Mouse (Mus musculus) spleen, adult 2 months (tissue): ENCODE measurements at regions not wholly inside any gene's neighbourhood (a gene's known extent, or its start where the extent isn't known, plus 50 kb on each side); places are given as distances from the start of the nearest gene placed in this dataset.

Source experiments
- DNase-seq, 2 experiments: peaks; one replicate each; pipeline versions ENCODE4 v3.0.0 to v3.0.0-alpha.2; 2012 to 2021; ENCODE audit warnings: low spot score in 2 of 2, low read depth in 1 of 2
- H3K27ac ChIP-seq: fragments of 200-500 bp; 2 replicates; pipeline ENCODE4 v1.5.1; 2012; ENCODE audit warnings: low read length, inconsistent platforms; ENCODE audit not compliant: insufficient read depth
- H3K27me3 ChIP-seq: fragments of 200-500 bp; 2 replicates; pipeline ENCODE4 v1.6.1; 2012; ENCODE audit warnings: mild to moderate bottlenecking, moderate library complexity, low read length, inconsistent platforms; ENCODE audit not compliant: control insufficient read depth, insufficient read depth
- H3K36me3 ChIP-seq: fragments of 200-500 bp; 2 replicates; pipeline ENCODE4 v1.6.1; 2012; ENCODE audit warnings: mild to moderate bottlenecking, low read length, inconsistent platforms; ENCODE audit not compliant: control insufficient read depth, insufficient read depth
- H3K4me1 ChIP-seq: fragments of 200-500 bp; 2 replicates; pipeline ENCODE4 v1.6.1; 2011; ENCODE audit warnings: inconsistent platforms; ENCODE audit not compliant: control insufficient read depth, insufficient read depth, insufficient read length
- H3K4me3 ChIP-seq: fragments of 200-500 bp; 2 replicates; pipeline ENCODE4 v1.5.1; 2011; ENCODE audit warnings: mild to moderate bottlenecking, inconsistent platforms; ENCODE audit not compliant: insufficient read depth, insufficient read length; ENCODE audit errors: extremely low read depth
- CTCF ChIP-seq: fragments of 200-500 bp; IDR thresholded peaks from 2 replicates; pipeline ENCODE4 v1.5.1; 2011; ENCODE audit warnings: mild to moderate bottlenecking, inconsistent platforms; ENCODE audit not compliant: insufficient read depth, insufficient read length, insufficient replicate concordance; ENCODE audit errors: extremely low read depth
- POLR2A ChIP-seq: fragments of 200-500 bp; IDR thresholded peaks from 2 replicates; pipeline ENCODE4 v1.6.1; 2011; ENCODE audit warnings: low read depth, low read length, inconsistent platforms
- WGBS: fragments of 180-500 bp; shearing (Covaris S2); methylation state at CpG from one replicate; pipeline ENCODE4 v1.1.7; 2018; 5-methylcytosine and 5-hydroxymethylcytosine counted together

GRCm38 (mm10) chr5:129416425-129416824 lies 84.6 kb upstream of the Sfswap start:
- no peak for DNase-seq
- Histone ChIP-seq H3K4me1 (no peaks in the 10 kb centered on the region), H3K27me3 (no peaks in the 10 kb centered on the region), H3K36me3 (no peaks in the 10 kb centered on the region), H3K4me3 (no peak overlapping the region), H3K27ac (no peak overlapping the region)
- 27% methylated on average over 3 of the region's 3 CpGs for WGBS
- TF ChIP-seq CTCF (no peak), POLR2A (no peak)

DNA sequence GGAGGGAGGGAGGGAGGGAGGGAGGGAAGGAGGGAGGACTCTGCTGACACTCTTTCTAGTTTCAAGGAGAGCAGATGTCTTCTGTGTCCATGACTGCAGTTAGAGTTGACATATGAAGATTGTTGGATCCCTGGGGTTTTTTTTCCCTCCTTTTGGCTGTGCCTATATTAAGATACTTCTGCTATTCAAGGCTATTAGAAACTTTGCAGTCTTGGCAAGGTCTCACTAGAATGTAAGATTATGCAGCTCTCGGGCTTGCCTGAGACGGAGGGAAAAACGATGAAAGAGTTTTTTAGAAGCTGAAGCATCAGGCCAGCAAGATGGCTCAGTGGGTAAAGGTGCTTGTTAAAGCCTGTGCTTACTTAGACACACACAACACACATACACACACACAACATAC lies 83.5 kb upstream of the Sfswap start:
- Histone ChIP-seq H3K4me3 (no peak overlapping the region), H3K27me3 (no peaks in the 10 kb centered on the region), H3K36me3 (no peaks in the 10 kb centered on the region), H3K27ac (no peak overlapping the region), H3K4me1 (no peaks in the 10 kb centered on the region)
- DNase-seq: no peak
- no peak for TF ChIP-seq POLR2A
- no peak for TF ChIP-seq CTCF
- WGBS: 74% methylated on average over 3 of the region's 3 CpGs

GRCm38 (mm10) chr5:129420981-129421380 lies 80.0 kb upstream of the Sfswap start:
- no peak for DNase-seq
- TF ChIP-seq POLR2A (no peak), CTCF (no peak)
- 82% methylated on average over 2 of the region's 2 CpGs for WGBS

GRCm38 (mm10) chr5:129429897-129430296 lies 71.1 kb upstream of the Sfswap start:
- DNase-seq: no peak
- Histone ChIP-seq H3K4me3 (no peak overlapping the region), H3K4me1 (no peaks in the 10 kb centered on the region), H3K36me3 (no peaks in the 10 kb centered on the region), H3K27ac (no peak overlapping the region), H3K27me3 (no peaks in the 10 kb centered on the region)
- TF ChIP-seq POLR2A (no peak), CTCF (no peak)

More at GRCm38 (mm10) chr5:129420981-129421380, 80.0 kb upstream of the Sfswap start:
- Histone ChIP-seq H3K4me3 (no peak overlapping the region), H3K27me3 (no peaks in the 10 kb centered on the region), H3K4me1 (no peaks in the 10 kb centered on the region), H3K27ac (no peak overlapping the region), H3K36me3 (no peaks in the 10 kb centered on the region)

- no peaks in the 10 kb centered on the region for H3K27me3 ChIP-seq
- no peaks in the 10 kb centered on the region for H3K4me1 ChIP-seq
- no peak overlapping the region for H3K4me3 ChIP-seq
- no peak overlapping the region for H3K27ac ChIP-seq
- DNase-seq: no peak
- 88% methylated on average over 3 of the region's 3 CpGs for WGBS
- H3K36me3 ChIP-seq: no peaks in the 10 kb centered on the region
- no peak for TF ChIP-seq POLR2A
- TF ChIP-seq CTCF: no peak
These were observed 70.7 kb upstream of the Sfswap start for GRCm38 (mm10) chr5:129430330-129430729.

- WGBS: 63% methylated on average over 7 of the region's 7 CpGs
- TF ChIP-seq CTCF: no peak
- no peak for TF ChIP-seq POLR2A
These were observed 51.0 kb upstream of the Sfswap start for GRCm38 (mm10) chr5:129449931-129450573.

More at GRCm38 (mm10) chr5:129449931-129450573, 51.0 kb upstream of the Sfswap start:
- Histone ChIP-seq H3K4me1 (no peaks in the 10 kb centered on the region), H3K27ac (no peak overlapping the region), H3K27me3 (no peaks in the 10 kb centered on the region), H3K36me3 (no peaks in the 10 kb centered on the region), H3K4me3 (no peak overlapping the region)
- no peak for DNase-seq
